Mouse (Mus musculus) hindbrain, embryonic 10.5 days (tissue): Measurements from ENCODE around the gene Gpx8. TPM values are rescaled to one million over a fixed set of nuclear protein-coding genes. Genes with fewer than 3 reads are reported as not detected.

Source experiments
- DNase-seq: peaks from one replicate; pipeline ENCODE4 v3.0.0-alpha.2; 2017; ENCODE audit warnings: low spot score
- H3K27ac ChIP-seq: fragments of 300-500 bp; sonication (generic); 2 replicates; pipeline ENCODE4 v1.5.1; 2016; ENCODE audit warnings: mild to moderate bottlenecking, moderate library complexity
- H3K27me3 ChIP-seq: fragments of 300-500 bp; sonication (generic); 2 replicates; pipeline ENCODE4 v1.6.1; 2016; ENCODE audit warnings: mild to moderate bottlenecking; ENCODE audit not compliant: poor library complexity, insufficient read depth, severe bottlenecking
- H3K36me3 ChIP-seq: fragments of 300-500 bp; sonication (generic); 2 replicates; pipeline ENCODE4 v1.6.1; 2016; ENCODE audit warnings: mild to moderate bottlenecking, moderate library complexity
- H3K4me1 ChIP-seq: fragments of 300-500 bp; sonication (generic); replicated peaks from 2 replicates; pipeline ENCODE4 v1.6.1; 2016; ENCODE audit warnings: mild to moderate bottlenecking
- H3K4me3 ChIP-seq: fragments of 300-500 bp; sonication (generic); 2 replicates; pipeline ENCODE4 v1.5.1; 2016; ENCODE audit warnings: mild to moderate bottlenecking, moderate library complexity
- H3K9me3 ChIP-seq: fragments of 300-500 bp; sonication (generic); 2 replicates; pipeline ENCODE4 v1.6.1; 2016; ENCODE audit warnings: mild to moderate bottlenecking, moderate library complexity
- WGBS: fragments of 180-500 bp; shearing (Covaris S2); methylation state at CpG from one replicate; pipeline ENCODE4 v1.1.7; 2016; 5-methylcytosine and 5-hydroxymethylcytosine counted together
- polyA plus RNA-seq: library from polyadenylated mRNA; unstranded; fragments of >200 nt; fragmentation: Nextera tagmentation; extraction: Ambion mirVana; gene quantifications from 2 replicates; pipeline ENCODE4 v1.2.1, GENCODE M21; 2016

The Gpx8 gene
- polyA plus RNA-seq = 88.0 and 94.2 TPM in 2 replicates

DNA sequence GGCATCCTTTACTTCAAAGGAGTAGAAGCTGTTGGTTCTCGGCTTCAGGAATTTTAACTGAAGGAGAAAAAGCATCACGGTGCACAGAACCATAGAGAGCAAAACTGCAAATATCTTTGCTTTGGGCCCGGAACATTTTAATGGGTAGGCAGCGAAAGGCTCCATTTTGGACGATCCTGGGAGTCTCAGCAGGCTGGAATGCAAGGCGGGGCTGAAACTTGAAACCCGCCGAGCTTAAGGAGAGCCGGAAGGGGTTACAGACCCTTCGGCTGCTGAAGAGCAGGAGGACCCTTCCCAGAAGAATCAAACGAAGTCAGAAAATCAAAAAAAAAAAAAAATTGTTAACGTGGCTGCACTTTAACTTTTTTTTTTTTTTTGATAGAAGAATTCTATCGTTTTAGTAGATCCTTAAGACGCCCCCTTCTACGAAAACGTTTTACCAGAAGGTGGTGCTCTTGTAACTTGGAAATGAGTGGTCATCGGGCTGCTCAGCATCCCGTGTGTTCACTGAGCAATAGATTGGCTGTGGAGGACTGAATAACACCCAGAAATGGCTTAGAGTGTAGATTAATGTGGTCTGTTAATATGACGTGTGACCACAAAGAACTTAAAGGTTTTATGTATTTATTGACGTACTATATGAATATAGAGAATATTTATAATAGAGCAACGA, at the start of gene Gpx8:
TSS of gene Gpx8 (minus strand) at position 200 of the 673 bp plus-strand sequence.
- DNase-seq = peak; percentile 81
- H3K27ac ChIP-seq = peak within 1 kb of the TSS; percentile 89
- 7% methylated on average over 21 of the region's 21 CpGs for WGBS
- H3K4me1 ChIP-seq = peaks cover 18% of the 10 kb centered on the region
- peaks cover 30% of the 10 kb centered on the region for H3K36me3 ChIP-seq
- peak within 1 kb of the TSS; percentile 61 for H3K4me3 ChIP-seq
- H3K27me3 ChIP-seq = no peaks in the 10 kb centered on the region
- no peaks in the 10 kb centered on the region for H3K9me3 ChIP-seq

DNA sequence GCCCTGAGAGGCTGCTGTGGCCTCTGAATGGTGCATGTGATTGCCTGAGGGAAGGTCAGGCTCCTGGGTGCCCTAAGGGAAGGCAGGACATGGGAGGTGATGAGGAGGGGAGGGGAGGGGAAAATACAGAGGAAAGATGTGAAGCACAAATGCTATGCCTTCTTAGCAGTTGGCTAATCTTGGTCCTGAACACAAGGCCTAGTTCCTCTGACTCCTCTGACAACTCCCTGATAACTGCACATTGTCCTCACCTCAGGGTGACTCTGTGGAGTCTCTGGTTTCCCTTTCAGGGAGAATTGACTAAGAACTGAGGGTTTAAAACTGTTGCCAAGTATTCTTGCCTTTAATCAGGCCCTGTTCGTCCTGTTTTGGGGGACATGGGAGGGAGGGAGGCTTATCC, 48.4 kb upstream of the Gpx8 start:
- Histone ChIP-seq H3K4me1 (peaks cover 4% of the 10 kb centered on the region; the same call in 1 of the 2 replicates), H3K27ac (no peak overlapping the region), H3K27me3 (no peaks in the 10 kb centered on the region), H3K4me3 (no peak overlapping the region), H3K9me3 (no peaks in the 10 kb centered on the region), H3K36me3 (no peaks in the 10 kb centered on the region)
- no peak for DNase-seq
- WGBS = 80% methylated on average over 1 of the region's 1 CpGs

DNA sequence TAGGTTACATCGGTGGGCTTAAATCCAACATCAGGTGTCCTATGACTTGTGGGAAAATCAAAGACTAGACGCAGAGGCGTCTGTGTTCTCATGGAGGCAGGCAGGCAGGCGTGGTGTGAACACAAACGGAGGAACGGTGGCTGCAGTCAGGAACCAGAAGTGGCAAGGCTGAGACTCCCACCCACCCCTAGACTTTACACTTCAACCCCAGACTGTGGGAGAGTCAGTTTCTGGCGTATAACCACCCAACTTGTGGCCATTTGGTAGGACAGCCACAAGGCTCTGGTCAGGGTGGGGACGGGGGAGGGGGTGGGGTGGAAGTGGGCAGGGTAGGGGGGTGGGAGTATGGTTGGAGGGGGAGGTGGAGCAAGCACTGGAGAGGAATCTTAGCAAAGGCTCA, 44.3 kb upstream of the Gpx8 start:
- WGBS = 84% methylated on average over 8 of the region's 8 CpGs
- H3K4me1 ChIP-seq = peaks cover 4% of the 10 kb centered on the region; the same call in 1 of the 2 replicates
- no peak overlapping the region for H3K27ac ChIP-seq
- no peaks in the 10 kb centered on the region for H3K36me3 ChIP-seq
- no peaks in the 10 kb centered on the region for H3K27me3 ChIP-seq
- no peaks in the 10 kb centered on the region for H3K9me3 ChIP-seq
- DNase-seq = no peak
- H3K4me3 ChIP-seq = no peak overlapping the region

DNA sequence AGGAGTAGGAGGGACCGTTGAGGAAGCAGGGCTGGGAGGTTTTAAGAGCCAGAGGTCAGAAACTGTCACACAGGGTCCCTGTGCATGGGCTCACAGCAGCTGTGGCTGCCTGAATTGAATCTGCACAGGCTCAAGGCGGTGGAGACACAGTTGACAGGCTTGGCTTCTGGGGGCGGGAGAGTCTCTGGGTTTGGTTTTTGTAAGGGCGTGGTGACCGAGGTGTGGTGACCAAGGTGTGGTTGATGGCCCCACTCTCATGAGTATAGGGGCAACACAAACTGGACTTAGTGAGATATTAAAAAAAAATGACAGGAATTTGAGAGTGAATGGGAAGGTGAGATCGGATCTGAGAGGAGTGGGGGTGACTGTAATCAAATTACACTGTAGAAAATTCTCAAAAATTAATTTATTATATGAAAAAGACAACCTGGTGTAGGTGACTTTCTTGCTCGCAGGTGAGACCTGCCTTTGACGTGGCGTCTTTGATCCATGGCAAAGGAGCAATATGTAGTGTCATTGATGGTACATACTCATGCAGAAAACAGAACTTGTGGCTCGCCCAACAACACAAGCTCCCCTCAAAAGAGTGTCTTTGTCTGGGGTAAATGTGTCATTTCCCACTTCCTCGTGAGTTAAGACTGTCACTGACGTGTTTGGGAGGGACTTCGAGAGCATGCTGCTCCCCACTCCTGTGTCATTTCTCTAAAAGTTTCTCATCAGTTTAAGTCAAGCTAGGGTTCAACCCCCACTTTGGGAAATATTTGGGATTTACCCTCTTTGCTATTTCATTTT, 41.2 kb upstream of the Gpx8 start:
- 88% methylated on average over 13 of the region's 13 CpGs for WGBS
- H3K27ac ChIP-seq = no peak overlapping the region
- no peak for DNase-seq

DNA sequence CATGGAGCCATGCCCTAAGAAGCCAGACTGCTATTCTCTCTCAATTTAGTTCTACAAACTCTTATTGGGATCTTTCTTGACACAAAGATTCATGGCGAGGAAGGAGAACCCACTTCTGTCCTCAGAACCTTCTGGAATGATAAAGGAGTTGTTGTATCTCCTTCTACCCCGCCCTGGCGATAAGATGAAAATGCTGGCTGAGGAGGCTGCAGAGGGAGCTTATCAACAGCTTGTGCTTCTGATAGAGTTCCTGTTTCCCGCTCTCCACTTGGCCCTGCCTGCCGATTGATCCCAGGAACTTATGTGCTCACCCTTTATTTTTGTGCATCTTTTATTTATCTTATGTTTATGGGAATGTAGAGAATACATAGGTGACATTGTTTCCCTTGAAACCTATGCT, 38.5 kb upstream of the Gpx8 start:
- WGBS = 84% methylated on average over 5 of the region's 5 CpGs
- H3K27ac ChIP-seq = no peak overlapping the region

More for the DNA sequence above, 41.2 kb upstream of the Gpx8 start:
- Histone ChIP-seq H3K4me1 (peaks cover 4% of the 10 kb centered on the region; the same call in 1 of the 2 replicates), H3K4me3 (no peak overlapping the region), H3K9me3 (no peaks in the 10 kb centered on the region), H3K27me3 (no peaks in the 10 kb centered on the region), H3K36me3 (no peaks in the 10 kb centered on the region)

DNA sequence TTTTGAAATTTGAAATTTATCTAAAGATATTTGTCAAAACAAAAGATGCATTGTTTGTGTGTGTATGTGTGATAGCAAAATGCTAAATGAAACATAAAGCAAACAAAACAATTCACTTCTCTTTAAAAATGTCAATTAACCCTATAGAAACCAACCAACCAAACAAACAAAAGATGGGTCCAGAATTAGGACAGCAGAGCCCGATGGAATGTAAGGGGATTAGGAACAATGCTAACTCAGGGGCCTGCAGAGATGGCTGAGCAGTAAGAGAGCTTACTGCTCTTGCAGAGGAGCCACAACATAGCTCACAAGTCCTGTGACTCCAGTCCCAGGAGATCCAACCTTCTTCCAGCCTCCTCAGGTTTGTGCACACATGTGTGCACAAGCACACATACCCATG, 35.9 kb upstream of the Gpx8 start:
- no peaks in the 10 kb centered on the region for H3K36me3 ChIP-seq
- H3K4me1 ChIP-seq = peaks cover 5% of the 10 kb centered on the region
- H3K4me3 ChIP-seq = no peak overlapping the region
- no peaks in the 10 kb centered on the region for H3K9me3 ChIP-seq
- H3K27ac ChIP-seq = no peak overlapping the region
- DNase-seq = no peak
- no peaks in the 10 kb centered on the region for H3K27me3 ChIP-seq
- 29% methylated on average over 1 of the region's 1 CpGs for WGBS

More for the DNA sequence above, 38.5 kb upstream of the Gpx8 start:
- H3K36me3 ChIP-seq = no peaks in the 10 kb centered on the region
- no peak for DNase-seq
- no peaks in the 10 kb centered on the region for H3K27me3 ChIP-seq
- H3K4me3 ChIP-seq = no peak overlapping the region
- no peaks in the 10 kb centered on the region for H3K9me3 ChIP-seq
- H3K4me1 ChIP-seq = no peaks in the 10 kb centered on the region

DNA sequence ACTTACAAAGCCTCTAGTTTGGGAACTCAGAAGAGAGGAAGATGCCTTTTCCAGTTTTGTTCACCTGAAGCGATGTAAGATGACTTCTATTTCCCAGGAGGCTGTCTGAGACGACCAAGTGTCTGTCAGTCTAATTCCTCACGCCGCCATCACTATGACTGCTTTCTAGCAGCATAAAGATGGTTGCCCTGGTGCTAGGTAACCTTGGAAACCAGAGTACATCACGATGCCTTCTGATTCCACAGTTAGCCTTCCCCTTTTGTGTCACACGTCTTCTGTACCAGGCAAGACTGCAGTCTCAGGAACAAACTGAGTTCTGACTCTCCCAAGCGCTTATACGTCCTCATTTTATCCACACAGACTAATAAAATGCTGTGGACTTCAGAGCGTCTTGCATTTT, 32.8 kb upstream of the Gpx8 start:
- 62% methylated on average over 9 of the region's 9 CpGs for WGBS

DNA sequence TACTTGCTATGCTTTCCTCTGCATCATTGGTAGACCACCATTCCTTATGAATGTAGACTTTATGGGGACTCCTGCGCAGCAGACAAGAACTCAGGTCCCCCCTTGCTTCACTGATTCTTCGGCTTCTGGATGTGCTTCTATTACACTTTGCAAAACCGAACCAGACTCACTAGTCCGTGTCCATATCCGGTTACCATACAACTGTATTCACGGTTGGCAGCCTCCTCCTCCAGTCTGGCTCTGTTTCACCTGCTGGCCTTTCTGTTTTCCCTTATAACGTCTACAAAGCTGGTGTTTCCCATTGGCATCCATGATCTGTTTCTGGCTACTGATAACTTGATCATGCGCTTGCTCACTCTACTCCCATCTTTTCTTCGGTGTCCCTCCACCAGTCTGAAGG, 18.3 kb upstream of the Gpx8 start:
- Histone ChIP-seq H3K9me3 (no peaks in the 10 kb centered on the region), H3K4me3 (no peak overlapping the region), H3K27me3 (no peaks in the 10 kb centered on the region), H3K36me3 (no peaks in the 10 kb centered on the region), H3K27ac (no peak overlapping the region), H3K4me1 (no peaks in the 10 kb centered on the region)
- DNase-seq = no peak
- 91% methylated on average over 9 of the region's 9 CpGs for WGBS

More for the DNA sequence above, 32.8 kb upstream of the Gpx8 start:
- no peak for DNase-seq
- no peaks in the 10 kb centered on the region for H3K9me3 ChIP-seq
- no peak overlapping the region for H3K4me3 ChIP-seq
- peaks cover 5% of the 10 kb centered on the region for H3K4me1 ChIP-seq
- no peaks in the 10 kb centered on the region for H3K27me3 ChIP-seq
- no peak overlapping the region for H3K27ac ChIP-seq
- H3K36me3 ChIP-seq = no peaks in the 10 kb centered on the region

DNA sequence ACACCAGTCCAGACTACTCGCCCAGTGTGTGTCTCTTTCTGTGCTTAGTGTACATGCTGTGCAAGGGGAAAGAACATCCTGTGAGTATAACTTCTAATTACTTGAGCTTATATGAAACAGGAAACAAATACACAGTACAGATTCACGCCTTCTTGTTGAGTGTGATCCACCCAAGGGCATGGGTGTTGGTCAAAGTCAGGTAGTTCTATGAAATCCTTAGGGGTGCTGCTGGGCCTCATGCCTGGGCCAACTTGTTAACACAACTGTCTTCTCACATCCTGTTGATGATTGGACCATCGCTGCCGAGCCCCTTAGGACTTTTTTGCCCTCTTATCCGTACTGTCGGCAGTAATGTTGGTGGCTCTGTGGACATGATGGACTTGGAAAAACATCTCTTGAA, 15.5 kb upstream of the Gpx8 start:
- Histone ChIP-seq H3K27me3 (no peaks in the 10 kb centered on the region), H3K9me3 (no peaks in the 10 kb centered on the region)

DNA sequence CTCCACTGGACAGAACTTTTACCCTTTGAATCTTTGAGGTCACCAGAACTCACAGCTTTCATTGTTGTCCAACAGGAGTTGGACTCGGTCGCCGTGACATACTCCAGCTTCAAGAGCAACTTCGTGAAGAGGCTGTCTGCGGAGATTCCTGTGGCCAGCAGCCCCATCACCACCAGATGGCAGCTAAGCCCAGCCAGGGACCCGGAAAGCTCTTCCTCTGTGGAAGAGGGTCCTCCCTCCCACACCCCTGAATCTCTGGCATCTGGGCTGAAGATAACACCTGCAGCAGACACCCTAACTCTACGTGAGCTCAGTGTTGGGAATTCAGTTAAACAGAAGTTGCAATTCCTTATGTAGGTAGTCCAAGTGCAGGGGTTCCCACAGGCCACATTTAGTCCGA, 9.6 kb upstream of the Gpx8 start:
- WGBS = 41% methylated on average over 8 of the region's 8 CpGs
- H3K4me1 ChIP-seq = no peaks in the 10 kb centered on the region
- DNase-seq = peak; percentile 25
- H3K36me3 ChIP-seq = no peaks in the 10 kb centered on the region
- no peak overlapping the region for H3K27ac ChIP-seq
- H3K27me3 ChIP-seq = no peaks in the 10 kb centered on the region
- no peak overlapping the region for H3K4me3 ChIP-seq
- no peaks in the 10 kb centered on the region for H3K9me3 ChIP-seq

More for the DNA sequence above, 15.5 kb upstream of the Gpx8 start:
- WGBS = 88% methylated on average over 6 of the region's 6 CpGs
- H3K27ac ChIP-seq = no peak overlapping the region
- no peak for DNase-seq
- no peaks in the 10 kb centered on the region for H3K4me1 ChIP-seq
- no peaks in the 10 kb centered on the region for H3K36me3 ChIP-seq
- no peak overlapping the region for H3K4me3 ChIP-seq

DNA sequence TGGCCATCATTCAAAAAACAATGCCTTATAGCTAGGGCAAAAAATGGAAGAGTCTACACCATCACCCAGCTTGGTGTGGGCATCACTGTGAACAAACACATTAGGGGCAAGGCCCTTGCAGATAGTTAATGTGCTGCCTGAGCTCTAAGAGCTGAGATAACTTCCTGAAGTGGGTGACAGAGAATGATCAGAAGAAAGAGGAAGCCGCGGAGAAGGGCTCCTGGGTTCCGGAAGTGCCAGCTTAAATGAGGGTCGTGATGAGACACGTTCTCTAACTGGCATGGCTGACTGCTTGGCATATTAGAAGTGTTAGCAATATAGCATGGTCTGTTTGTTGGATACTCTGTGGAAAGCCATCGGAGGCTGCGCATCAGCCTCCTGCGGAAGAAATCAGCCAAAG, 8.0 kb upstream of the Gpx8 start:
- Histone ChIP-seq H3K4me1 (no peaks in the 10 kb centered on the region), H3K4me3 (no peak overlapping the region), H3K27me3 (no peaks in the 10 kb centered on the region), H3K36me3 (no peaks in the 10 kb centered on the region), H3K27ac (no peak overlapping the region), H3K9me3 (no peaks in the 10 kb centered on the region)
- 91% methylated on average over 8 of the region's 8 CpGs for WGBS
- DNase-seq = no peak

DNA sequence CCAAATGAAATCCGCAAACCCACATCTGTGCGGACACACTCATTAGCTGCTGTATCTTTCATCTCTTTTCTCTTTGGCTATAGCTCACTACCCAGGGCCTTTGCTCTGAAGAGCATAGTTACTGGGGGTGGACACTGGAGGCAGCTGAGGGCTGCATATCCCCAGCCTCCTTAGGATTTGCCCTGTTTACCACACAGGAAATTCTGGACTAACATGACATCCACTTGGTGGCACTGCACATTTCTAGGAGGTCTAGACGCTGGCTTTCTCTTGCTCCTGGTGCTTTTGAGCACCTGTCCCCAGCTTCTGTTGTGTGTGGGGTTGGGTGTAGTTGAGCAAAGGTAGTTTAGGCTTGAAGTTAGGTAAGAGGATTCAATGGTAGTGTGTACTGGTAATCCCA, 1.4 kb upstream of the Gpx8 start:
- H3K27ac ChIP-seq = no peak overlapping the region
- 77% methylated on average over 3 of the region's 3 CpGs for WGBS
- H3K4me1 ChIP-seq = peaks cover 18% of the 10 kb centered on the region

DNA sequence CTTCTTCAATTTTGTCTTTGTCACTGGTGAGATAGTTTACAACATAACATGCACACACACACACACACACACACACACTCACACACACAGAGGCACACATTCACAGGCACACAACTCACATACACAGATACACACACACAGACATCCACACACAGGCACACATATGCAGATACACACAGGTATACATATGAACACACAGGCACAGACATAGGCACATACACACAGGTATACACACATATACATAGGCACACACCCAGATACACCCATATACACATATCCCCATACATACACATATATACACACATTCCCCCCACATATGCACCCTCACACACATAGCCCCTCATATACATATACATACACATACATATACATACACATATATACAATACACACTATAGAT, 808 bp upstream of the Gpx8 start:
- H3K4me1 ChIP-seq = peaks cover 18% of the 10 kb centered on the region
- H3K27me3 ChIP-seq = no peaks in the 10 kb centered on the region
- H3K9me3 ChIP-seq = no peaks in the 10 kb centered on the region
- peaks cover 23% of the 10 kb centered on the region for H3K36me3 ChIP-seq
- H3K4me3 ChIP-seq = no peak overlapping the region
- H3K27ac ChIP-seq = no peak overlapping the region
- no peak for DNase-seq

More for the DNA sequence above, 1.4 kb upstream of the Gpx8 start:
- Histone ChIP-seq H3K36me3 (peaks cover 19% of the 10 kb centered on the region), H3K9me3 (no peaks in the 10 kb centered on the region), H3K4me3 (no peak overlapping the region), H3K27me3 (no peaks in the 10 kb centered on the region)
- no peak for DNase-seq
